Mouse (Mus musculus) embryonic facial prominence, embryonic 15.5 days (tissue): Measurements from ENCODE around the gene Cers5. TPM values are rescaled to one million over a fixed set of nuclear protein-coding genes. Genes with fewer than 3 reads are reported as not detected.
A peak's percentile ranks its signal among the peaks of the same experiment; 100 is the strongest.

Source experiments
- ATAC-seq: fragments of 200-750 bp; cut with Nextera tagmentation; 2 replicates; pipeline ENCODE4 v1.8.0; 2017; ENCODE audit warnings: low read depth, moderate TSS enrichment; ENCODE audit not compliant: insufficient number of reproducible peaks, low FRiP score, low TSS enrichment
- H3K27ac ChIP-seq: fragments of 300-500 bp; sonication (generic); replicated peaks from 2 replicates; pipeline ENCODE4 v1.5.1; 2015; ENCODE audit warnings: mild to moderate bottlenecking, inconsistent platforms
- H3K27me3 ChIP-seq: fragments of 300-500 bp; sonication (generic); 2 replicates; pipeline ENCODE4 v1.6.1; 2015; ENCODE audit warnings: inconsistent platforms
- H3K36me3 ChIP-seq: fragments of 300-500 bp; sonication (generic); 2 replicates; pipeline ENCODE4 v1.6.1; 2015; ENCODE audit warnings: mild to moderate bottlenecking, inconsistent platforms
- H3K4me1 ChIP-seq: fragments of 300-500 bp; sonication (generic); 2 replicates; pipeline ENCODE4 v1.6.1; 2015; ENCODE audit warnings: inconsistent platforms
- H3K4me2 ChIP-seq: fragments of 300-500 bp; sonication (generic); replicated peaks from 2 replicates; pipeline ENCODE4 v1.6.1; 2015; ENCODE audit warnings: mild to moderate bottlenecking, inconsistent platforms
- H3K4me3 ChIP-seq: fragments of 300-500 bp; sonication (generic); replicated peaks from 2 replicates; pipeline ENCODE4 v1.5.1; 2015; ENCODE audit warnings: mild to moderate bottlenecking, inconsistent platforms
- H3K9ac ChIP-seq: fragments of 300-500 bp; sonication (generic); 2 replicates; pipeline ENCODE4 v1.6.1; 2015; ENCODE audit warnings: inconsistent platforms
- H3K9me3 ChIP-seq: fragments of 300-500 bp; sonication (generic); replicated peaks from 2 replicates; pipeline ENCODE4 v1.6.1; 2016; ENCODE audit warnings: inconsistent platforms
- WGBS: fragments of 180-500 bp; shearing (Covaris S2); methylation state at CpG from one replicate; pipeline ENCODE4 v1.1.7; 2015; 5-methylcytosine and 5-hydroxymethylcytosine counted together
- polyA plus RNA-seq: library from polyadenylated mRNA; unstranded; fragments of >200 nt; fragmentation: Nextera tagmentation; extraction: Ambion mirVana; gene quantifications from 2 replicates; pipeline ENCODE4 v1.2.1, GENCODE M21; 2015

The Cers5 gene
- polyA plus RNA-seq, 1 experiment from 2014 or later: 78.3 TPM

DNA sequence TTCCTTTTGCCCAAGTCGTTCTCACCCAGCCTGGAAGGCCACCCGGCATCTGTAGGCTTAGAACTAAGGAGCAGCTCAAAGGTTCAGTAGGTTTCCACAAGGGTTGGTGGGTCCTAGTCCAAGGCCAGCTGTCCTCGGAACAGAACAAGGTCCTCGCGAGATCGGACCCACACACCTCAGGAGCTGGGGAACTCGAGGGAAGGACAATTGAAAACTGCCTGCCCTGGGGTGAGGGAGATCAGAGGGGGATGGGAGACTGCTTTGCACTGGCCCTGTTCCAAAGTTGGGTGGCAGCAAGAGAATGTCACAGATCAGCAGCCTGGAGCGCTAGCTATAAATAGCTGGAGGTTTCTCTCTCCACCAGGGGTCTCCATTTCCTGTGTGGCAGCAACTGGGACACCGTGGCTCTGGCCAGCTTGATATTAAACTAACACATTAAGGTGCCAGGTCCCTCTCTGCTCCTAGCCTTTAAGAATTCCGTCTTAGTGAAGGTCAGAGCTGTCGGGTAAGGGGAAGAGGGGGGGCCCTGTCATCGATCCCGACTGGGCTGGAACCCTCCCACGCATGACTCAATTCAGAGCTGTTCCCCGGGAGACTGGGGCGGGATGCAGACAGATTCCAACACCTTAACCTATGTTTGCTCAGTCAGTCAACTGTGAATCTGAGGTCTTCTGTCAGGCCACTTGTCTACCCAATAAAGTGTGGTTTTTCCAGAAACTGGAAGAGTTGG lies 48.2 kb downstream of the Cers5 start:
- peak overlapping the region; percentile 12 for H3K9ac ChIP-seq
- H3K27me3 ChIP-seq: no peaks in the 10 kb centered on the region
- H3K4me3 ChIP-seq: peak overlapping the region; percentile 93
- peak overlapping the region; percentile 79 for H3K4me2 ChIP-seq
- 0 out of 2 replicates have a peak, but pooled peaks have one; percentile 4 for ATAC-seq
- peaks cover 30% of the 10 kb centered on the region for H3K4me1 ChIP-seq
- H3K36me3 ChIP-seq: peaks cover 25% of the 10 kb centered on the region
- H3K27ac ChIP-seq: peak overlapping the region; percentile 71
- no peaks in the 10 kb centered on the region for H3K9me3 ChIP-seq
- 10% methylated on average over 16 of the region's 16 CpGs for WGBS

DNA sequence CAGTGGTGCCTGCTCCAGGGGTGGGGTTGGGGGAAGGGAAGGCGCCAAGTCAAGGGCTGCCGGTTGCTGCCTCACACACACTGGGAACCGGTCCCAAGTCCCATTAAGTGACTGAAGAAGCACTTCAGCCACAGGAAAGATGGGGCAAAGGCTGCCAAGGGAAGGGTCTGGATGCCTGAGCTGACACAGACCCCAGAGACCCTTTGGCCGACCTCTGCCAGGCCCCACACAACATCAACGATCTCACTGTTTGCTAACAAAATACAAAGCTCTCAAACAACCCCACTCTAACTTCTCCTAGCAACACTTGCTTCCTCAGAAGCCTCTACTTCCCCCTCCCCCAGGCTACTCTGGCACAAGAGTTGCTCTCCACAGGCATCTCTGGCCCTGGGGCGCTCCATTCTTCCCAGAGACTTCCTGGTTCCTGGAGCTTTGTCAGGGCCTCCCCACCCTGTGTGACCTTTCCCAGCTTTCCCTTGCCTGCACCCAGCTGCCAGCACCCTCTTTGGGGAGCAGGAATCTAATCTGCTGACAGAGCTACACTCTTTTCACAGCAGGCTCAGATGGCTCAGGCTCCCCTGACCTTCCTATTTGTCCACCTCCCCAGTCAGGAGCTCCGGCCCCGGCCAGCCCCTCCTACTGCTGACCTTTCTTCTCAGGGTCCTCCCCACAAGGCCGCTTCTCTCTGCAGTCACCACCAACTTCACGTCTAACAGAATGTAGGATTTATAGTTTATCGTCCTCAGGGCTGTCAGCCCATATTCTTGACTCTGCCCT lies 49.0 kb downstream of the Cers5 start:
- H3K9ac ChIP-seq: no peak overlapping the region
- peak overlapping the region; percentile 79 for H3K4me2 ChIP-seq

DNA sequence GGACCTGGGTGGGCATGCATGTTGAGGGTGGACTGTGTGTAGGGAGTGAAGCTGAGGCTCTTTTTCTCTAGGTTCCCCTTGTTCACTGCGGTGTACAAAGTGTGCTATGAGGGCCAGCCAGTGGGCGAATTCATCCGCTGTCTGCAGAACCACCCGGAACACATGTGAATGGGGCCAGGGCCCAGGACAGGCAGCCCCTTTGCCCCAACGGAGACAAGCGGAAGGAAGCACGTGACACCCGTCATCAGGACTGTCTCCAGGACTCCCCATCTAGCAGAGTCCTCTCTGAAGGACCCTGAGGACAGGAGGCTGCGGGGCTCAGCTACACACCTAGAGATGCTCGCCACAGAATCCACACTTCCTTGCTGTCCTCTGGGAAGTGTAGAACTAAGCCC lies 49.6 kb downstream of the Cers5 start:
- 47% methylated on average over 10 of the region's 10 CpGs for WGBS
- H3K4me3 ChIP-seq: no peak overlapping the region
- no peak overlapping the region for H3K9ac ChIP-seq
- no peak for ATAC-seq
- no peak overlapping the region for H3K4me2 ChIP-seq
- H3K27me3 ChIP-seq: no peaks in the 10 kb centered on the region
- peaks cover 11% of the 10 kb centered on the region for H3K36me3 ChIP-seq
- H3K4me1 ChIP-seq: peaks cover 30% of the 10 kb centered on the region
- no peaks in the 10 kb centered on the region for H3K9me3 ChIP-seq
- peak overlapping the region; percentile 71; the same call in 1 of the 2 replicates for H3K27ac ChIP-seq

More for the DNA sequence above, 49.0 kb downstream of the Cers5 start:
- Histone ChIP-seq H3K27ac (peak overlapping the region; percentile 71), H3K36me3 (peaks cover 17% of the 10 kb centered on the region), H3K27me3 (no peaks in the 10 kb centered on the region), H3K4me3 (no peak overlapping the region), H3K9me3 (no peaks in the 10 kb centered on the region), H3K4me1 (peaks cover 30% of the 10 kb centered on the region)
- no peak for ATAC-seq
- 31% methylated on average over 11 of the region's 11 CpGs for WGBS

DNA sequence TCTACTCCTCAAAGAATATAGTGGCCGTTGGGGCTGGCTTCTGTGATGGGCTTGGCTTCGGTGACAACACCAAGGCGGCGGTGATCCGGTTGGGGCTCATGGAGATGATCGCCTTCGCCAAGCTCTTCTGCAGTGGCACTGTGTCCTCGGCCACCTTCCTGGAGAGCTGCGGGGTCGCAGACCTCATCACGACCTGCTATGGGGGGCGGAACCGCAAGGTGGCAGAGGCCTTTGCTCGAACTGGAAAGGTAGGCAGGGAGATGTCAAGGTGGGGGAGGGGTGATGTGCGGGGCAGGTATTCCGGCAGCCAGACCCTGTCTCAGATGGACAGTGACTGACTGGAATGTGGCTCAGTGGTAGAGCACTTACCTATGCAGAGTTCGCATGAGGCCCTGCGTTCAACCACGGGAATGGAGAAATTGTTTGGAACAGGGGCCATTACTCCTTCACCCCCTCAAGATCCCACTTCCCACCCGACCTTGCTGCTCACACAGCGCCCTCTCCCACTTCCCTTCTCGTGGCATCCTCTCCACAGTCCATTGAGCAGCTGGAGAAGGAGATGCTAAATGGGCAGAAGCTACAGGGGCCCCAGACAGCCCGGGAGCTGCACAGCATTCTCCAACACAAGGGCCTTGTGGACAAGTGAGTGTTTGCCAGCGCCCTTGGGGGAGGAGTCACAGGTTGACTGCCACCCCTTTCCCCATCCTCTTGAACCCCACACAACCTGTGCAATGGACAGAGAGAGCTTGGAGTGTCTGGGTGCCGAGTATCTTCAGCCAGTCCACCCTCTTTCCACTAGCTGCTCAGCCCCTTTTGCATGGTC lies 50.6 kb downstream of the Cers5 start:
- Histone ChIP-seq H3K9me3 (no peaks in the 10 kb centered on the region), H3K27ac (no peak overlapping the region), H3K4me1 (peaks cover 36% of the 10 kb centered on the region), H3K27me3 (no peaks in the 10 kb centered on the region), H3K4me2 (no peak overlapping the region), H3K9ac (no peak overlapping the region), H3K36me3 (0 out of 2 replicates have a peak, but pooled peaks cover 3% of the 10 kb centered on the region), H3K4me3 (no peak overlapping the region)
- no peak for ATAC-seq
- WGBS: 75% methylated on average over 25 of the region's 25 CpGs

DNA sequence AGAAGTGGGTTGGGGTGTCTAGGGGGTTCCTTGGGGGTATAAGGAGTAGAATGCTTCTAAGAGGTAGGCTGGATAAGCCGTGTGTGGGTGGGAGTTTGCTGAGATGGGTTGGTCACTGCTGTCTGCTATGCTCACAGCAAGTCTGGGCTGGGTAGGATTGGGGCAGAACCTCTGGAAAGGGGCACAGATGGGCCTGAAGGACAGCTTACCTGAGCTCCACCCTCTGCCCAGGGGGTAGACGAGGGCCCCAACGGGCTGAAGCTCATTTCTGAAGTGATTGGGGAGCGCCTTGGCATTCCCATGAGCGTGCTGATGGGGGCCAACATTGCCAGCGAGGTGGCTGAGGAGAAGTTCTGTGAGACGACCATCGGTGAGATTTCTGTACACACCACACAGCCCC lies 52.8 kb downstream of the Cers5 start:
- H3K36me3 ChIP-seq: peaks cover 5% of the 10 kb centered on the region
- no peaks in the 10 kb centered on the region for H3K27me3 ChIP-seq
- peaks cover 35% of the 10 kb centered on the region for H3K4me1 ChIP-seq
- H3K4me3 ChIP-seq: no peak overlapping the region
- no peak for ATAC-seq
- no peak overlapping the region for H3K27ac ChIP-seq
- H3K4me2 ChIP-seq: no peak overlapping the region
- H3K9me3 ChIP-seq: no peaks in the 10 kb centered on the region
- H3K9ac ChIP-seq: no peak overlapping the region
- WGBS: 65% methylated on average over 8 of the region's 8 CpGs

DNA sequence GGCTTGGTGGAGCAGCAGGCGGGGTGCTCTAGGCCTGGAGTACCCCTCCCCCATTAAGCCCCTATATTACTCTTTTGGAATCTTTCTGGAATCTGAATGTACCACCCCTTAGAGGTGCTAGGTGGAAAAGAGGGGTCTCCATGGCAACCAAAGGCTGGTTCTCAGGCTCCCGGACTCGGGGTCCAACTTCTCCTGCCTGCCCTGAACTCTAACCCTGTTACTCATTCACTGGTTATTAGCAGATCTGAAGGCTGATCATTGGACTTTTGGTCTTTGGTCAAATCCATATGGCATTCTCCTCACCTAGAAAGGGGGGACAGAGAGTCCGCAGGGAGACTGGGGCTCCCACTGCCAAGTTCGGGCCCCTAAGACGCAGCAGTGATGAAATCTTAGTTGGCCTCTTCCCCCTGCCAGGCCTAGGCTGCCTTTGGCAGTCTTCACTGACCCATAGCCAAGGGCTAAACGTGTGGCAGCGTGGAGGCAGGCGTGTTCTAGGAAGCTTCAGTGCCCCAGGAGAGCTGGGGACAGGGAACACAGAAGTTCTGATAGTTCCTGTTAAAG lies 54.1 kb downstream of the Cers5 start:
- Histone ChIP-seq H3K27me3 (no peaks in the 10 kb centered on the region), H3K4me1 (peaks cover 22% of the 10 kb centered on the region), H3K9me3 (no peaks in the 10 kb centered on the region), H3K27ac (no peak overlapping the region), H3K4me3 (no peak overlapping the region), H3K4me2 (no peak overlapping the region), H3K9ac (no peak overlapping the region), H3K36me3 (peaks cover 16% of the 10 kb centered on the region)
- WGBS: 86% methylated on average over 9 of the region's 9 CpGs
- no peak for ATAC-seq

DNA sequence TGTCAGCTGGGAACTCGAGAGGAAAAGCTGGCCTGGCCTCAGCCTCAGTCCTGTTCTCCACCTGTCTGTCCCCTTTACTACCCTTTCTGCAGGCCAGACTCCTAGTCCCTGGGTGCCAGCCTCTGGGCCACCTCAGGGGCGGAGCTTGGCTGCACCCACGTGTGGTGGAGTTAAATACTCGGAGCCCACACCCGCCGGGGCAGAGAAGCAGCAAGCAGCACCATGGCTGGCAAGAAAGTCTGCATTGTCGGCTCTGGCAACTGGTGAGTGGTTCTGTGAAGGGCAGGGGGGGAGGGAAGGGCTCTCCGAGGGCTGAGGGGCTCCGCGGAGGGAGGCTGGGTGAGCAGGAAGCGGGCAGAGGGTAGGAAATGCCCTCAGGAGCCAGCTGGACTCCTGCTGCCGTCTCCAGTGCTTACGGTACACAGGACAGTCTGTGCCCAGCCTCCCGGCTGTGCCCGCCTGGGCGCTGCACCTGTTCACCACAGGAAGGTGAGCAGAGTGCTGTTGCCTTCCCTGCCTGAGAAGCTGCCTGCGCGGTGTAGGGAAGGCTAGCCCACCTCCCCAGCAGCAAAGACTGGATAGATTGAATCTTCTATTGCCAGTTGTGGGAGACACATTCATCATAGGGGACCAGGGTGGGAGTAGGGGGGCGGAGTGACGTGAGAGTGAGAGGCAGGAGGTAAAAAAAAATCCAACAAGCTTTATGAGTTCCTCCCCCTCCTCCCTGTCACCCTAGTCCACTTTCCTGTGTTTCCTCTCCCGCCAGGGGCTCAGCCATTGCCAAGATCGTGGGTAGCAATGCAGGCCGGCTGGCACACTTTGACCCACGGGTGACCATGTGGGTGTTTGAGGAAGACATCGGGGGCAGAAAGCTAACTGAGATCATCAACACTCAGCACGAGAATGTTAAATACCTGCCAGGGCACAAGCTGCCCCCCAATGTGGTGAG lies 55.0 kb downstream of the Cers5 start, which contains the start of gene Gpd1:
Gpd1 (plus strand) TSS at position 130 of the 949 bp plus-strand sequence.
- no peak within 1 kb of the TSS for H3K9ac ChIP-seq
- peaks cover 25% of the 10 kb centered on the region for H3K36me3 ChIP-seq
- 0 out of 2 replicates have a peak, but pooled peaks have one; percentile 32 for ATAC-seq
- 66% methylated on average over 26 of the region's 26 CpGs for WGBS
- H3K27me3 ChIP-seq: no peaks in the 10 kb centered on the region
- no peak within 1 kb of the TSS for H3K4me2 ChIP-seq
- H3K4me1 ChIP-seq: peaks cover 14% of the 10 kb centered on the region
- H3K9me3 ChIP-seq: no peaks in the 10 kb centered on the region
- H3K27ac ChIP-seq: no peak within 1 kb of the TSS
- no peak within 1 kb of the TSS for H3K4me3 ChIP-seq

DNA sequence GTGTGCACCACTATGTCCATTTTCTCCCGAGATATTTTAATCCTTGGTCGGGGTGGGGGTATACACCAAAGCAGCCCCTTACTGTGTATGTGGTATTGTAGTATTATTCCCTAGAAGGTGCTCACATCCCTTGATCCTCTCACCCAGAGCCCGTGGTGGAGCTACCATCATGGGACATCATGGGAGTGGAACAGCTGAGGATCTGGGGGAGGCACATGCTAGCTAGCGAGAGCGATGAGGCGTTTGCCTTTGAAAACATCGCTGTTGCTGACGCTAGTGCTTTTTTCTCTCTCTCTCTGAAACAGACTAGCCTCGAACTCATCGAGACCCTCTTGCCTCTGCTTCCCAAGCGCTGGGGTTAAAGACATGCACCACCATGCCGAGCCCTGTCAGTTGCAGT lies 55.9 kb downstream of the Cers5 start:
- Histone ChIP-seq H3K36me3 (peaks cover 34% of the 10 kb centered on the region), H3K4me1 (peaks cover 14% of the 10 kb centered on the region), H3K9ac (no peak overlapping the region), H3K4me2 (no peak overlapping the region), H3K4me3 (no peak overlapping the region), H3K27me3 (no peaks in the 10 kb centered on the region), H3K27ac (no peak overlapping the region), H3K9me3 (no peaks in the 10 kb centered on the region)
- 80% methylated on average over 12 of the region's 12 CpGs for WGBS
- ATAC-seq: no peak

DNA sequence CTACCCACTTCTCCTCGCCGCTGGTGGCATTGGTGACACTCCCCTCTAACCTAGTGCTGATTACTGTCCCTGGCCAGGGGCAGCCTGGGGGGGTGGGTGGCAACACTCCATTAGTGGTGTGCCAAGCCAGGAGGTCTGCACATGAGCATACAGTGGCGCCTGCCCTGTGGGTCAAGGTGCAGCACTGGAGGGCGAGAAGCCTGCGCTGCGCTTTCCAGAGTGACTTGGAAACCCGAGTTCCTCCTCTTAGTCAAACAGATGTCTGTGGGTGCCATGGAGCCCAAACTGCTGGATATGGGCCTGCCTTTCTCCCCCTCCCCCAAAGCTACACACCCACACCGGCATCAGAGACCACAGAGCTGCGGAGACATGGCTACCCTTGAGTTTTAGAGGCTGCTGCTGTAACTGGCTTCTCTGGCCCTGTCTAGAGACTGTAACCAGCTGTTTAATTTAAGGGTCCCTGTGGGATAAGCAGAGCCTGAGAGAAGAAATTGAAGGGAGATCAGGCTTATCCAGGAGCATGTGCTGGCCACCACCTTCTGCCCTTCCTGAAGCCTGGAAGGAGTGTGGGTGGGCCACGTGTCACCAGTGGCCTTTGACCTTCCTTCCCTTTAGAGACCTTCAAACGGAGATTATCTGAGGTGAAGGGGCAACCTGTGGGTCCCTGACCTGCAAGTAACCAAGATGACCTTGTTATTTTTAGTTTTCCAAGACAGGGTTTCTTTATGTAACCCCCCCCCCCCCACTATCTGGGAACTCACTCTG lies 56.5 kb downstream of the Cers5 start:
- Histone ChIP-seq H3K4me2 (no peak overlapping the region), H3K9ac (no peak overlapping the region), H3K27ac (no peak overlapping the region), H3K27me3 (no peaks in the 10 kb centered on the region), H3K9me3 (no peaks in the 10 kb centered on the region), H3K36me3 (peaks cover 40% of the 10 kb centered on the region), H3K4me1 (peaks cover 14% of the 10 kb centered on the region), H3K4me3 (no peak overlapping the region)
- 55% methylated on average over 11 of the region's 11 CpGs for WGBS
- no peak for ATAC-seq
